Mouse (Mus musculus) CH12.LX (cell line): ENCODE measurements around the gene Gcnt3. TPM values are rescaled to one million over a fixed set of nuclear protein-coding genes. Genes with fewer than 3 reads are reported as not detected.

Experiments
- DNase-seq: peaks from one replicate; pipeline ENCODE4 v3.0.0-alpha.2; 2013; ENCODE audit errors: extremely low read depth
- H3K27ac ChIP-seq: 2 replicates; pipeline ENCODE4 v1.5.1; 2012; ENCODE audit warnings: low read depth, mild to moderate bottlenecking, control low read depth, moderate library complexity; ENCODE audit not compliant: insufficient read depth
- H3K27me3 ChIP-seq: replicated peaks from 2 replicates; pipeline ENCODE3; 2012; ENCODE audit warnings: inconsistent platforms
- H3K36me3 ChIP-seq, 2 experiments: replicated peaks in 1 of 2; 2 replicates each; pipeline versions ENCODE3 to v1.6.1; 2012; ENCODE audit warnings: inconsistent platforms in 1 of 2, low read length in 1 of 2, mild to moderate bottlenecking in 1 of 2, mixed read lengths in 1 of 2, moderate library complexity in 1 of 2; ENCODE audit not compliant: control insufficient read depth in 1 of 2, insufficient read depth in 1 of 2
- H3K4me1 ChIP-seq, 2 experiments: 2 replicates each; pipeline ENCODE4 v1.6.1; 2012; ENCODE audit warnings: inconsistent platforms in 1 of 2, moderate library complexity in 1 of 2; ENCODE audit not compliant: insufficient read depth in 2 of 2, control insufficient read depth in 1 of 2
- H3K4me2 ChIP-seq: 2 replicates; pipeline ENCODE4 v1.6.1; 2012; ENCODE audit warnings: low read depth, mild to moderate bottlenecking, control low read depth; ENCODE audit not compliant: poor library complexity, insufficient read depth, severe bottlenecking
- H3K4me3 ChIP-seq, 3 experiments: fragments of 150-350 bp in 1 of 3; sonication (generic) in 1 of 3; replicated peaks in 1 of 3; 2 replicates each; pipeline versions ENCODE3 to v1.5.1; 2011 to 2012; ENCODE audit warnings: low read depth in 2 of 3, low read length in 2 of 3, mild to moderate bottlenecking in 2 of 3, moderate library complexity in 2 of 3, control low read depth in 1 of 3, improper control_type of control experiment in 1 of 3, inconsistent platforms in 1 of 3, mixed read lengths in 1 of 3; ENCODE audit not compliant: poor library complexity in 1 of 3
- H3K79me2 ChIP-seq: replicated peaks from 2 replicates; pipeline ENCODE4 v1.6.1; 2012; ENCODE audit warnings: mild to moderate bottlenecking, moderate library complexity; ENCODE audit not compliant: control insufficient read depth, poor library complexity, insufficient read depth, severe bottlenecking; ENCODE audit errors: extremely low read depth
- H3K9ac ChIP-seq: 2 replicates; pipeline ENCODE4 v1.6.1; 2012; ENCODE audit warnings: low read depth, mild to moderate bottlenecking, control low read depth, moderate library complexity; ENCODE audit not compliant: insufficient read depth
- H3K9me3 ChIP-seq: replicated peaks from 2 replicates; pipeline ENCODE3; 2012; ENCODE audit warnings: low read length, inconsistent platforms, mixed read lengths
- ELF1 ChIP-seq: IDR thresholded peaks from 2 replicates; pipeline ENCODE4 v1.6.1; 2014; ENCODE audit warnings: low read depth, mild to moderate bottlenecking, inconsistent platforms, low read length, improper control_type of control experiment
- HCFC1 ChIP-seq: IDR thresholded peaks from 2 replicates; pipeline ENCODE4 v1.6.1; 2012; ENCODE audit warnings: low read depth, mild to moderate bottlenecking, inconsistent platforms, low read length, improper control_type of control experiment
- JUN ChIP-seq: IDR thresholded peaks from 2 replicates; pipeline ENCODE4 v1.6.1; 2011; ENCODE audit warnings: low read depth, mild to moderate bottlenecking, low read length, improper control_type of control experiment, moderate library complexity; ENCODE audit not compliant: insufficient read depth
- KAT2A ChIP-seq: IDR thresholded peaks from 2 replicates; pipeline ENCODE4 v1.6.1; 2012; ENCODE audit warnings: low read length, improper control_type of control experiment, inconsistent platforms; ENCODE audit not compliant: insufficient replicate concordance
- MAX ChIP-seq: IDR thresholded peaks from 2 replicates; pipeline ENCODE4 v1.6.1; 2011; ENCODE audit warnings: low read length, improper control_type of control experiment
- MAZ ChIP-seq: IDR thresholded peaks from 2 replicates; pipeline ENCODE4 v1.6.1; 2012; ENCODE audit warnings: low read depth, mild to moderate bottlenecking, inconsistent platforms, low read length, improper control_type of control experiment, moderate library complexity
- MEF2A ChIP-seq: IDR thresholded peaks from 2 replicates; pipeline ENCODE4 v1.6.1; 2014; ENCODE audit warnings: low read depth, mild to moderate bottlenecking, inconsistent platforms, low read length, improper control_type of control experiment, borderline replicate concordance
- MYC ChIP-seq: IDR thresholded peaks from 2 replicates; pipeline ENCODE4 v1.6.1; 2011; ENCODE audit warnings: low read depth, mild to moderate bottlenecking, improper control_type of control experiment, low read length
- PAX5 ChIP-seq: IDR thresholded peaks from 2 replicates; pipeline ENCODE4 v1.6.1; 2012; ENCODE audit warnings: low read length, inconsistent platforms, mixed read lengths
- POLR2A ChIP-seq: IDR thresholded peaks from 2 replicates; pipeline ENCODE4 v1.6.1; 2011; ENCODE audit warnings: low read depth, mild to moderate bottlenecking, improper control_type of control experiment, low read length
- RCOR1 ChIP-seq: conservative IDR thresholded peaks from 2 replicates; pipeline ENCODE4 v1.6.1; 2012; ENCODE audit warnings: low read depth, mild to moderate bottlenecking, inconsistent platforms, low read length, improper control_type of control experiment
- TCF12 ChIP-seq: IDR thresholded peaks from 2 replicates; pipeline ENCODE4 v1.6.1; 2014; ENCODE audit warnings: low read depth, mild to moderate bottlenecking, inconsistent platforms, low read length, improper control_type of control experiment
- UBTF ChIP-seq: IDR thresholded peaks from 2 replicates; pipeline ENCODE4 v1.6.1; 2012; ENCODE audit warnings: low read depth, mild to moderate bottlenecking, inconsistent platforms, low read length, improper control_type of control experiment, moderate library complexity
- USF1 ChIP-seq: IDR thresholded peaks from 2 replicates; pipeline ENCODE4 v1.6.1; 2014; ENCODE audit warnings: low read depth, mild to moderate bottlenecking, inconsistent platforms, low read length, improper control_type of control experiment
- USF2 ChIP-seq: conservative IDR thresholded peaks from 2 replicates; pipeline ENCODE4 v1.6.1; 2011; ENCODE audit warnings: low read depth, low read length, improper control_type of control experiment
- ZKSCAN1 ChIP-seq: IDR thresholded peaks from 2 replicates; pipeline ENCODE4 v1.6.1; 2012; ENCODE audit warnings: low read depth, inconsistent platforms, low read length, improper control_type of control experiment, borderline replicate concordance
- dilution Hi-C: fragments of 300-500 bp; cut with MboI; formaldehyde crosslinking; loops from 2 replicates; pipeline ENCODE4 v1.14.3; 2020; ENCODE audit warnings: low sequenced_read_pairs; ENCODE audit not compliant: extremely low pct_unique_long_range_greater_than_20kb, extremely low pct_ligation_motif_present
- in situ Hi-C: fragments of 300-500 bp; cut with MboI; formaldehyde crosslinking; loops from 3 replicates; pipeline ENCODE4 v1.14.3; 2019; ENCODE audit warnings: low sequenced_read_pairs, low pct_ligation_motif_present, low pct_unique_long_range_greater_than_20kb, mixed read lengths
- polyA plus RNA-seq: library from polyadenylated mRNA; unstranded; fragments of >175 nt; gene quantifications from 2 replicates; pipeline ENCODE4 v1.2.1, GENCODE M21; 2012; ENCODE audit warnings: low read depth; ENCODE audit not compliant: insufficient read length
- total RNA-seq, 2 experiments: library from RNA; depleted of rRNA; stranded (reverse); fragments of 300-350 nt in 1 of 2; fragments of >200 nt in 1 of 2; gene quantifications; 2 replicates each; pipeline ENCODE4 v1.2.3; 2012 to 2014

Gcnt3 gene
- total and polyA plus RNA-seq, 3 experiments, result 0.04 TPM; not detected in 1

DNA sequence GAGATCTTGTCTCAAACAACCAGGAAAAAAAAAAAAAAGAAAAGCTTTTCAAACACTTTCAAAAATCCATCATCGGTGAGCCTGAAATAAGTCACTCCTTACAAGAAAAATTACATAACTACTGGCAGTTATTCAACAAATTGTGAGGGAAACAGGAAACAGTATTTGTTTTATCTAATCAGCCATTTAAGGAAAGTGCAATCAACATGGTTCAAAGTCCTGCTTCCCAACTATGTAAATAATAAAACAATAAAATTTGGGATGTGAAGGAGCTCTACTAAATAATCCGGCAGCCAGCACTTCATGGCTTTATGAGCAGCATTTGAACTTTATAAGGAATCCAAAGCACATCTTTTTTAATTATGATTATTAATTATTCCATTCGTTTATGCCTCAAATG is 24.1 kb upstream of the Gcnt3 start:
- no peak for TF ChIP-seq KAT2A
- no peak for TF ChIP-seq POLR2A
- TF ChIP-seq MYC, result no peak
- no peak for TF ChIP-seq MEF2A
- no peak for TF ChIP-seq USF2
- no peak for TF ChIP-seq UBTF
- no peak for TF ChIP-seq MAZ
- TF ChIP-seq JUN, result no peak
- TF ChIP-seq TCF12, result no peak
- no peak for TF ChIP-seq ZKSCAN1
- TF ChIP-seq HCFC1, result no peak
- no peaks in the 10 kb centered on the region for H3K36me3 ChIP-seq
- no peak overlapping the region for H3K27ac ChIP-seq
- H3K4me3 ChIP-seq, result no peak overlapping the region
- no peaks in the 10 kb centered on the region for H3K27me3 ChIP-seq
- in situ Hi-C loops (no loop called here), dilution Hi-C loops (no loop called here)
- H3K4me1 ChIP-seq, result peaks cover 0 to 5% of the 10 kb centered on the region in 2 experiments; a peak in 1 of 4 replicates
- H3K4me2 ChIP-seq, result no peak overlapping the region
- no peak for DNase-seq
- H3K9me3 ChIP-seq, result no peaks in the 10 kb centered on the region
- H3K79me2 ChIP-seq, result no peaks in the 10 kb centered on the region
- H3K9ac ChIP-seq, result no peak overlapping the region

GRCm38 (mm10) chr9:70053411-70053810 is 15.5 kb upstream of the Gcnt3 start:
- no peak overlapping the region for H3K4me3 ChIP-seq
- in situ Hi-C loops (no loop called here), dilution Hi-C loops (no loop called here)
- peaks cover 0 to 9% of the 10 kb centered on the region in 2 experiments; a peak in 2 of 4 replicates for H3K4me1 ChIP-seq
- no peak overlapping the region for H3K27ac ChIP-seq
- H3K79me2 ChIP-seq, result no peaks in the 10 kb centered on the region
- peaks cover 4% of the 10 kb centered on the region for H3K9me3 ChIP-seq
- no peak overlapping the region for H3K4me2 ChIP-seq
- TF ChIP-seq MEF2A, result no peak
- TF ChIP-seq HCFC1, result no peak
- no peak for TF ChIP-seq ELF1
- TF ChIP-seq USF1, result no peak
- no peak for TF ChIP-seq MAX
- no peak for TF ChIP-seq ZKSCAN1
- TF ChIP-seq RCOR1, result no peak
- no peak for TF ChIP-seq PAX5
- no peak overlapping the region for H3K9ac ChIP-seq
- no peaks in the 10 kb centered on the region for H3K36me3 ChIP-seq
- H3K27me3 ChIP-seq, result no peaks in the 10 kb centered on the region
- DNase-seq, result no peak
